In the genomic region with DNA sequence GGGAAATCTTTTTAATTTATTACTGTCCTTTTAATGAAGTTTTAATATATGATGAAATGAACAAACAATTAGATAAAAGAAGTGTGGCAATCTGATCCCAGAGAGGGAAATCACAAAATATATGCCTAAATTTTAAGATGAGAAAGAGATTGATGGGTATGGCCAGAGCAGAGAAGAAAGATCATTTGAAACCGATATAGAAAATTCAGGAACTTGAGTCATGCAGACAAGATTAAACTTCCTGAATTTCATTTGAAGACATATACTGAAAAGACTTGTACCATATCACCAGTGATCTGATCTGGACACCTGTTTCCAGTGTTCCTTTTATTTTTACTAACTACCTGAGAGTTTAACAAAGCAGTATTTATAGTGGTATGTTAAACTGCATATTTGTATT, we compare ENCODE assay signal across 27 mouse cellular contexts.
"Had no signal": no experiment of that assay in that cellular context is flagged by ENCODE, and none has a peak within 500 bp of the region (broad histone marks: within the 10 kb centered on the region; RNA-seq: fewer than 3 reads in every experiment).

No protein-coding gene starts in this region.

- DNase-seq: cerebellum, adult 9-11 months; cerebellum, postnatal 14 days; cerebellum, postnatal 25 days; cerebellum, postnatal 36 days; embryo, embryonic 11 days; forebrain, postnatal 0 days; gastrocnemius, adult 2 months; gastrocnemius, postnatal 10 days; gastrocnemius, postnatal 14 days; gastrocnemius, postnatal 25 days; gastrocnemius, postnatal 36 days; heart, adult 11 months; heart, adult 18-20 months; heart, adult 2 months had no signal

- H3K27me3 ChIP-seq: embryonic facial prominence, embryonic 12.5 days; embryonic facial prominence, embryonic 13.5 days; embryonic facial prominence, embryonic 15.5 days; forebrain, embryonic 12.5 days; forebrain, embryonic 13.5 days; forebrain, embryonic 15.5 days; heart, embryonic 12.5 days had no signal

- H3K4me3 ChIP-seq: embryonic facial prominence, embryonic 10.5 days; embryonic facial prominence, embryonic 12.5 days; embryonic facial prominence, embryonic 13.5 days; embryonic facial prominence, embryonic 15.5 days; erythroblast, embryonic 14.5 days; forebrain, embryonic 10.5 days; forebrain, embryonic 12.5 days; forebrain, embryonic 13.5 days; forebrain, embryonic 15.5 days; gastrocnemius, adult 2 months; heart, adult 2 months; heart, embryonic 10.5 days; heart, embryonic 12.5 days had no signal

- H3K4me1 ChIP-seq: embryonic facial prominence, embryonic 10.5 days; embryonic facial prominence, embryonic 12.5 days; embryonic facial prominence, embryonic 15.5 days; forebrain, embryonic 10.5 days; forebrain, embryonic 12.5 days; forebrain, embryonic 13.5 days; forebrain, embryonic 15.5 days; heart, embryonic 10.5 days had no signal

- H3K9me3 ChIP-seq: embryonic facial prominence, embryonic 10.5 days; embryonic facial prominence, embryonic 12.5 days; embryonic facial prominence, embryonic 13.5 days; embryonic facial prominence, embryonic 15.5 days; forebrain, embryonic 12.5 days; forebrain, embryonic 13.5 days; forebrain, embryonic 15.5 days; heart, embryonic 10.5 days; heart, embryonic 12.5 days had no signal

- H3K36me3 ChIP-seq: embryonic facial prominence, embryonic 12.5 days; embryonic facial prominence, embryonic 15.5 days; forebrain, embryonic 12.5 days had no signal

- ATAC-seq: forebrain, embryonic 13.5 days; forebrain, embryonic 14.5 days; forebrain, embryonic 15.5 days; forebrain, embryonic 16.5 days; forebrain, postnatal 0 days had no signal

- H3K27ac ChIP-seq: embryonic facial prominence, embryonic 10.5 days; embryonic facial prominence, embryonic 12.5 days; embryonic facial prominence, embryonic 13.5 days; embryonic facial prominence, embryonic 15.5 days; forebrain, embryonic 10.5 days; forebrain, embryonic 12.5 days; forebrain, embryonic 13.5 days; forebrain, embryonic 15.5 days; gastrocnemius, adult 2 months; heart, adult 2 months; heart, embryonic 10.5 days had no signal

- H3K9ac ChIP-seq: embryonic facial prominence, embryonic 12.5 days; embryonic facial prominence, embryonic 13.5 days; embryonic facial prominence, embryonic 15.5 days; forebrain, embryonic 12.5 days; forebrain, embryonic 13.5 days; forebrain, embryonic 15.5 days; forebrain, postnatal 0 days; heart, embryonic 12.5 days had no signal
